Mouse (Mus musculus): ENCODE measurements around the gene Adam11. TPM values are rescaled to one million over a fixed set of nuclear protein-coding genes. Genes with fewer than 3 reads are reported as not detected.
"Not testable (repeated sequence)": the region's sequence is repeated elsewhere in the genome, so short reads cannot be mapped to it uniquely, and the experiment has no call there.

The Adam11 gene
- polyA plus RNA-seq (2012; rRNA removed) (0.30 TPM in 2 replicates), polyA plus RNA-seq (2014; fragmentation: Nextera tagmentation; extraction: Ambion mirVana) (0.04 and 0.06 TPM in 2 replicates)

- Histone ChIP-seq H3K36me3 (replicated peaks; ENCODE audit: control insufficient read depth, insufficient read depth, low read depth) (no peaks in the 10 kb centered on the region), H3K4me3 (ENCODE audit: insufficient read depth in 1 of 2, low read depth in 2 of 2, low read length in 2 of 2) (peak within 1 kb of the TSS in 1 of 2 experiments; percentile 51; a peak in 2 of 4 replicates), H3K9ac (replicated peaks) (no peak within 1 kb of the TSS), H3K9me3 (ENCODE audit: control insufficient read depth, low read length) (no peaks in the 10 kb centered on the region), H3K27me3 (ENCODE audit: control insufficient read depth, insufficient read depth, low read length) (peaks cover 31% of the 10 kb centered on the region), H3K4me2 (ENCODE audit: low read depth) (peak within 1 kb of the TSS; percentile 65), H3K27ac (no peak within 1 kb of the TSS), H3K4me1 (replicated peaks; ENCODE audit: control insufficient read depth in 2 of 2, insufficient read depth in 2 of 2, low read length in 1 of 2) (no peaks in the 10 kb centered on the region)
- no peak for ATAC-seq (ENCODE audit: insufficient read depth)
- DNase-seq (ENCODE audit: low read depth in 3 of 3, low spot score in 3 of 3) = no peak
- no peak for TF ChIP-seq EP300 (IDR thresholded peaks at IDR 0.05; ENCODE audit: low read depth)
- TF ChIP-seq CTCF (IDR thresholded peaks at IDR 0.05; ENCODE audit: low read depth) = no peak
- under 1% methylated on average over 74 of the region's 76 CpGs for WGBS (ENCODE audit: insufficient replicate concordance)
These were observed at the start of gene Adam11 for GRCm38 (mm10) chr11:102761309-102762210. TSS of gene Adam11 (plus strand) at chr11:102761439.

GRCm38 (mm10) chr11:102712411-102712810 lies 48.8 kb upstream of the Adam11 start:
- Histone ChIP-seq H3K9ac (replicated peaks) (no peak overlapping the region), H3K9me3 (ENCODE audit: control insufficient read depth, low read length) (no peaks in the 10 kb centered on the region), H3K27me3 (ENCODE audit: control insufficient read depth, insufficient read depth, low read length) (no peaks in the 10 kb centered on the region), H3K4me3 (ENCODE audit: insufficient read depth in 1 of 2, low read depth in 2 of 2, low read length in 2 of 2) (no peak overlapping the region), H3K4me2 (ENCODE audit: low read depth) (no peak overlapping the region), H3K4me1 (replicated peaks; ENCODE audit: control insufficient read depth in 2 of 2, insufficient read depth in 2 of 2, low read length in 1 of 2) (no peaks in the 10 kb centered on the region), H3K36me3 (replicated peaks; ENCODE audit: control insufficient read depth, insufficient read depth, low read depth) (no peaks in the 10 kb centered on the region), H3K27ac (no peak overlapping the region)
- TF ChIP-seq EP300 (IDR thresholded peaks at IDR 0.05; ENCODE audit: low read depth) = no peak
- TF ChIP-seq CTCF (IDR thresholded peaks at IDR 0.05; ENCODE audit: low read depth) = no peak
- no peak for ATAC-seq (ENCODE audit: insufficient read depth)
- DNase-seq (ENCODE audit: low read depth in 3 of 3, low spot score in 3 of 3) = no peak
- WGBS (ENCODE audit: insufficient replicate concordance) = 70% methylated on average over 4 of the region's 4 CpGs

- H3K36me3 ChIP-seq (replicated peaks; ENCODE audit: control insufficient read depth, insufficient read depth, low read depth); DNase-seq (ENCODE audit: low read depth in 3 of 3, low spot score in 3 of 3); H3K4me1 ChIP-seq (replicated peaks; ENCODE audit: control insufficient read depth in 2 of 2, insufficient read depth in 2 of 2, low read length in 1 of 2); H3K9me3 ChIP-seq (ENCODE audit: control insufficient read depth, low read length); ATAC-seq (ENCODE audit: insufficient read depth); H3K27me3 ChIP-seq (ENCODE audit: control insufficient read depth, insufficient read depth, low read length); H3K4me3 ChIP-seq (ENCODE audit: insufficient read depth in 1 of 2, low read depth in 2 of 2, low read length in 2 of 2); H3K27ac ChIP-seq; H3K4me2 ChIP-seq (ENCODE audit: low read depth); H3K9ac ChIP-seq (replicated peaks): not testable (repeated sequence)
- 49% methylated on average over 2 of the region's 2 CpGs for WGBS (ENCODE audit: insufficient replicate concordance)
- peak; percentile 62 for TF ChIP-seq CTCF (IDR thresholded peaks at IDR 0.05; ENCODE audit: low read depth)
These were observed 46.7 kb upstream of the Adam11 start for GRCm38 (mm10) chr11:102714578-102714977.

- TF ChIP-seq EP300 (IDR thresholded peaks at IDR 0.05; ENCODE audit: low read depth) = no peak
- TF ChIP-seq CTCF (IDR thresholded peaks at IDR 0.05; ENCODE audit: low read depth) = no peak
- WGBS (ENCODE audit: insufficient replicate concordance) = 58% methylated on average over 7 of the region's 7 CpGs
- H3K36me3 ChIP-seq (replicated peaks; ENCODE audit: control insufficient read depth, insufficient read depth, low read depth) = no peaks in the 10 kb centered on the region
These were observed 45.1 kb upstream of the Adam11 start for GRCm38 (mm10) chr11:102716135-102716534.

GRCm38 (mm10) chr11:102725574-102725973 lies 35.7 kb upstream of the Adam11 start:
- Histone ChIP-seq H3K36me3 (replicated peaks; ENCODE audit: control insufficient read depth, insufficient read depth, low read depth) (no peaks in the 10 kb centered on the region), H3K4me3 (ENCODE audit: insufficient read depth in 1 of 2, low read depth in 2 of 2, low read length in 2 of 2) (no peak overlapping the region), H3K4me1 (replicated peaks; ENCODE audit: control insufficient read depth in 2 of 2, insufficient read depth in 2 of 2, low read length in 1 of 2) (0 out of 4 replicates have a peak, but pooled peaks cover 0 to 1% of the 10 kb centered on the region in 2 experiments), H3K9ac (replicated peaks) (no peak overlapping the region), H3K27ac (no peak overlapping the region), H3K27me3 (ENCODE audit: control insufficient read depth, insufficient read depth, low read length) (no peaks in the 10 kb centered on the region), H3K4me2 (ENCODE audit: low read depth) (no peak overlapping the region), H3K9me3 (ENCODE audit: control insufficient read depth, low read length) (no peaks in the 10 kb centered on the region)
- DNase-seq (ENCODE audit: low read depth in 3 of 3, low spot score in 3 of 3) (no peak), ATAC-seq (ENCODE audit: insufficient read depth) (no peak)
- TF ChIP-seq CTCF (IDR thresholded peaks at IDR 0.05; ENCODE audit: low read depth) (peak; percentile 30), EP300 (IDR thresholded peaks at IDR 0.05; ENCODE audit: low read depth) (no peak)
- 15% methylated on average over 3 of the region's 3 CpGs for WGBS (ENCODE audit: insufficient replicate concordance)

More at GRCm38 (mm10) chr11:102716135-102716534, 45.1 kb upstream of the Adam11 start:
- no peak for DNase-seq (ENCODE audit: low read depth in 3 of 3, low spot score in 3 of 3)
- Histone ChIP-seq H3K4me2 (ENCODE audit: low read depth) (no peak overlapping the region), H3K27me3 (ENCODE audit: control insufficient read depth, insufficient read depth, low read length) (no peaks in the 10 kb centered on the region), H3K9ac (replicated peaks) (no peak overlapping the region), H3K27ac (no peak overlapping the region), H3K4me1 (replicated peaks; ENCODE audit: control insufficient read depth in 2 of 2, insufficient read depth in 2 of 2, low read length in 1 of 2) (no peaks in the 10 kb centered on the region), H3K9me3 (ENCODE audit: control insufficient read depth, low read length) (no peaks in the 10 kb centered on the region), H3K4me3 (ENCODE audit: insufficient read depth in 1 of 2, low read depth in 2 of 2, low read length in 2 of 2) (no peak overlapping the region)
- no peak for ATAC-seq (ENCODE audit: insufficient read depth)
